Mouse (Mus musculus) subcutaneous adipose tissue, adult 2 months (tissue): ENCODE data around the gene Olfr1311. TPM values are rescaled to one million over a fixed set of nuclear protein-coding genes. Genes with fewer than 3 reads are reported as not detected.

Source experiments
- polyA plus RNA-seq: library from polyadenylated mRNA; depleted of rRNA; stranded (reverse); fragments of >200 nt; gene quantifications from 2 replicates; pipeline ENCODE4 v1.2.3, GENCODE M21; 2012; ENCODE audit warnings: low replicate concordance; rRNA removed

The Olfr1311 gene
- polyA plus RNA-seq, result not detected in 2 replicates

DNA sequence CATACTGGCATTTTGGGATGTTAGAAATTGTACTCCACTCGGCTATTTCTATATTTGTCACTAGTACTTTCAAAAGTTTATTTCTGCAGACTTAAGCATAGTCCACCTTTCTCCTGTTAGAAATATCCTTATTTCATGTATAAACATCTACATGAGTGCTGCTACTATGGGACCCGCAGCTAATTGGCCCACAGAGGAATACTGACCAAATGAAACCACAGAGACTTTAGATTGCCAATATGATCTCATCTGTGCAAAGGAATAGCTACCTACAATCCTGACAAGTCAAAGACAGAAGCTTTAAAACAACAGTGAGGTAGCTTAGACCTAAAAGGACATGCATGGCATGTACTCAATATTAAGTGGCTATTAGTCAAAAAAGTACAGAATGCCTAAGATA, at the start of gene Olfr1311:
Gene Olfr1311 (minus strand): TSS at position 101 of the 400 bp plus-strand sequence.

DNA sequence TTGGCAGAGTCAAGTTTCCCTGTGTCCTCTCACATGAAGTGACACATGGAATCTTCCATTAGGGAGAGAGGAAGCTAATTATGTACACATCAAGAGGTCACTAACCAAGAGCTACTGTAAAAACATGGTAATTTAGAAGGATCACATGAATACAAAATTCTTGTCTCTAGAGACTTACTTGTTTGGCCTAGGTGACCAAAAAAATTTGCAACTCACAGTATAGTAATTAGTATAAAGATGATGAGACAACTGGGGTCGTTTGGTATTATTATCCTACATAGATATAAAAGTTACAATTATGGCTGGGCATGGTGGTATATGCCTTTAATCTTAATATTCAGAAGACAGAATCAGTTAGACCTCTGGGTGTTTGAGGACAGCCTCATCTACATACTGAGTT, 25.9 kb upstream of the Olfr1311 start, which contains the start of gene Olfr1312:
Gene Olfr1312 (minus strand): TSS at position 101 of the 400 bp plus-strand sequence.

DNA sequence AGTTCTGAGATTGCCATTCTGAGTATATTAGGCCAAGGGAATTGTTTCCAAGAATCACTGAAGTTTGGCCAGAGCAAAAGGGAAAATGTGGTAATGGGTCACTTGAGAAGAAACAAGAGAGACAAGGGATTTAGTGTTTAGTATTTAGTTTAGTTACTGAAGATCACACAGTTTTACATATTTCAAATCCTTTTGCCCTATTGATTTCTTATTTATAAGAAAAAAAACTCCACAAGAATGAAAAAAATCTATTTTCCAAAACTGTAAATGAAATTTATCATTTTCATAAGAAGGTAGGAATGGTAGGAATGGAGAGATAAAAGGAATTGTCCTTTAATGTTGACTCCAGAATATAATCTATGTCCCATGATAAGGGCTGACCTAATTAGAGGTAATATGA, 11.6 kb downstream of the Olfr1311 start, which contains the start of gene Olfr1310:
Gene Olfr1310 (minus strand): TSS at position 101 of the 400 bp plus-strand sequence.

DNA sequence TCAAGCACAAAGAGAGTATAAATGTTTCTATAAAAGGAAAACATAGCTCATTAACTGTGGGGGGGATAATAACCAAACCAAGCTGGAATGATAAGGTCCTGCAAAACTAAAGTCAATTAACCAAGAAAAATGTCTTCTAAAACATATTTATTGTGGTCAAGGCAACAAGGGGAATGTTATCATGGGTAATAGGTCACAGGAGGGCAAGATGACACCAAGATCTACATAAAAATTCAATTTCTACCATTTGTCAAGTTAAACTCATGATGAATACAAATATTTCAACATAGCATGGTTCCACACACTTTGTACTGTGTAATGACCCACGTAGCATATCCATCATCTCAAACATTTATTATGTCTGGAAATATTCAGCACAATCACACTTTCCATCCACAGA, 34.0 kb downstream of the Olfr1311 start, which contains the start of gene Olfr1309:
Gene Olfr1309 (minus strand): TSS at position 101 of the 400 bp plus-strand sequence.

Other genes starting within 250 kb of the Olfr1311 start
- gene Olfr1302, start 247.0 kb downstream of the Olfr1311 start, polyA plus RNA-seq, result not detected in 2 replicates
- not detected in 2 replicates for gene Olfr1303, start 204.1 kb downstream of the Olfr1311 start, polyA plus RNA-seq
- not detected in 2 replicates for gene Olfr1305, start 147.3 kb downstream of the Olfr1311 start, polyA plus RNA-seq
- gene Olfr1306, start 108.1 kb downstream of the Olfr1311 start, polyA plus RNA-seq, result not detected in 2 replicates
- gene Olfr1307, start 75.0 kb downstream of the Olfr1311 start, polyA plus RNA-seq, result not detected in 2 replicates
- gene Olfr1308, start 59.5 kb downstream of the Olfr1311 start, polyA plus RNA-seq, result not detected in 2 replicates
- gene Olfr1309, start 34.1 kb downstream of the Olfr1311 start, polyA plus RNA-seq, result not detected in 2 replicates
- gene Olfr1310, start 11.7 kb downstream of the Olfr1311 start, polyA plus RNA-seq, result not detected in 2 replicates
- gene Olfr1312, start 25.8 kb upstream of the Olfr1311 start, polyA plus RNA-seq, result not detected in 2 replicates
- gene Olfr1313, start 53.4 kb upstream of the Olfr1311 start, polyA plus RNA-seq, result not detected in 2 replicates
- gene Olfr1314, start 72.4 kb upstream of the Olfr1311 start, polyA plus RNA-seq, result not detected in 2 replicates
- gene Olfr1315-ps1, start 91.0 kb upstream of the Olfr1311 start, polyA plus RNA-seq, result not detected in 2 replicates
- gene Olfr1316, start 110.6 kb upstream of the Olfr1311 start, polyA plus RNA-seq, result not detected in 2 replicates
- gene Olfr1317, start 115.9 kb upstream of the Olfr1311 start, polyA plus RNA-seq, result not detected in 2 replicates
- not detected in 2 replicates for gene Olfr1318, start 129.8 kb upstream of the Olfr1311 start, polyA plus RNA-seq
- gene Lpcat4, start 215.1 kb upstream of the Olfr1311 start, polyA plus RNA-seq, result 17.8 and 45.7 TPM in 2 replicates
- gene Nutm1, start 234.9 kb upstream of the Olfr1311 start, polyA plus RNA-seq, result not detected in 2 replicates
- gene Nop10, start 237.5 kb upstream of the Olfr1311 start, polyA plus RNA-seq, result 121 and 144 TPM in 2 replicates
- 26.2 and 32.0 TPM in 2 replicates for gene Slc12a6, start 241.4 kb upstream of the Olfr1311 start, polyA plus RNA-seq
- not detected in 2 replicates for gene Gm21985, start 241.9 kb upstream of the Olfr1311 start, polyA plus RNA-seq